Mouse (Mus musculus) adrenal gland, adult (tissue): Measurements from ENCODE around the gene Cd247.

Experiments
- DNase-seq, 2 experiments: peaks; one replicate each; pipeline ENCODE4 v3.0.0; 2022 to 2023; ENCODE audit warnings: low spot score in 1 of 2; ENCODE audit not compliant: inconsistent age in 2 of 2

Cd247 gene

DNA sequence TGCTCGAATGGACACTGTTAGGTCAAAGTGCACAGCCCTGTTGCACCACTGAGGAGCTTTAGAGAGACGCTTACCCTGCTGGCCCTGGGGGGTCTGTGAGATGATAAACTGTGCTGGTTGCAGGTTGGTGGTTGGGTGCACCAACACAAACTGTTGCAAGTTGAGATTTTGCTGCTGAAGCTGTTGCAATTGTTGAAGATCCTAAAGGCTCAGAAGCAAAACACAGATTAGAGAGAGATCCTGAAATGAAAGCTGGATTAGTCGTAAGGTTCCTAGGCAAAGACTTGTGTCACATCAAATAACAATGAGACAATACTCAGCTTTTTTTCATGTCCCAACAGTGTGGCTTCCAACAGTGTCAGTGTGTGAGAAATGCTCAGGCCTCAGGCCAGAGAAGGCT is 120.3 kb downstream of the Cd247 start:
- no peak for DNase-seq

DNA sequence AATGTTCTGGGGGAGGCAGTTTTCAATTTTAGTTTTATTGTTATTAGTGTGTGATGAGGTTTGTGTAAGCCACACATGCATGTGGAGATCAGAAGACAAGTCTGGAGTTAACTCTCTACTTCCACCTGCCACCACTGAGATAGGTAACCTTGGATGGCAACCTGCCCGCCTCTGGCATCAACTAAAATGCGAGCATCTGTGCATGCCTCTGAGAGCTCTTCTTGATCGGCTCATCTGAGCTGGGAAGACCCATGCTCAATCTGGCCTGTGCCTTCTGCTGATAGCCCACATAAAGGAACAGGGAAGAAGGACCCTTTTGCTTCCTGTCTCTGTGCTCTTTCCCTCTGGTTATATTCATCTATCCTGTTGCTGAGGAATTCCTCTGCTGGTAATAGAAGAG is 121.0 kb downstream of the Cd247 start:
- no peak for DNase-seq

DNA sequence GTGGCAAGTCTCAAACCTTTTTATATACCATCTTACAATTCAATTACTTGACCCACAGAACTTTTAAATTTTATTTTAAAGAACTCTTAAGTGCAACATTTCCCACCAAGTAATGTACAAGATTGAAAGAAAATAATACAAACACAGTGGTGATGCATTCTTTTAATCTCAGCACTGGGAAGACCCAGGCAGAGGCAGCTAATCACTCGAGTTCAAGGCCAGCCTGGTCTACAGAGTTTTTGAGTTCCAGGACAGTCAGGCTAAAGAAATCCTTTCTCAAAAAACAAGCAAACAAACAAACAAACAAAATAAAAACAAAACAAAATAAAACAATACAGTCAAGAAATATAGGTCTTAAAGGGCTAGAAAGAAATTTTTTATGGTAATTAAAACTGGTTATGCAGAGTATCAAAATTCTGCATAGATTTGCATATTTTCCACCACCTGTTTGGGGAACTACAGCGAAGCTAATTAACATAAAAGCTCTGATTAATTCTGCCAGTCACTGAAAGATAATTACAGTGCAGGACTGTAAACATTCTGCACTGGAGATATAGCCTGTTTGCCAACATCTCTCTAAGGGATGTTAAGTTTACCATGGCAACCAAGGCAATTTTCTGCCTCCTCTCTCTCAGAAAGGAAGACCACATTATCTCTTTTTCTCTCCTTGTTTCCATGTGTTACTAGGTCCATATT is 125.4 kb downstream of the Cd247 start:
- DNase-seq = no peak

DNA sequence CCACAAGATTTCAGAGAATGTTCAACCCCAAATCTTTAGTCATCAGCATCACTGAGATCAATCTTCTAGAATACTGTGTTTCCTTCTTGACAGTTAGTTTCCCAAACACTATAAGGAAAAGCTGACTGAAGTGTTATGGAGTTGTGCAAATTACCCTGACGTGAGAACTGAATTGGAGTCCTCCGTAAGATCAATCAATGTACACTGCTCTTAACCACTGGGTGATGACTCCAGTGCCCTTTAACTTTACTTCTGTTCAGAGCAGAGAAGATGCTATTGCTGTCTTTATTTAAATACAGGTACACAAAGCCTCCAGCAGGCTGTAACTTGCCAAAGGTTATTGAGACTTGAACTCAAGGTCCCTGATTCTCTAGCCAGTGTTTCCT is 125.9 kb downstream of the Cd247 start:
- no peak for DNase-seq

DNA sequence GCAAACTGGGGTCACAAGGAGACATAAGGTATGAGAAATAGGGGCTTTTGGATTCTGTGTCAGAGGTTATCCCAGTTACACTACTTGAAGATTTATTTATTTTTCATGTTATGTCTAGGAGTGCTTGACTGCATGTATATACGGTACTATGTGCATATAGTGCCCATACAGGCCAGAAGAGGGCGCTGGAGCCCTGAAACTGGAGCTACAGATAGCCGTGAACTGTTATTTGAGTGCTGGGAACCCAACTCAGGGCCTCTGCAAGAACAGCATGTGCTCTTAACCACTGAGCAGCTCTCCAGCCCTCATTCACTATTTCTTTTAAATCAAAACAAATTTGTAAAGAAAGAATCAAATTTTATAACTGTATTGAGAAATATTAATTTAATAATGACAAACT is 132.5 kb downstream of the Cd247 start:
- DNase-seq = no peak

GRCm38 (mm10) chr1:165922488-165922887 is 134.0 kb downstream of the Cd247 start:
- no peak for DNase-seq

GRCm38 (mm10) chr1:165925207-165925606 is 136.7 kb downstream of the Cd247 start:
- no peak for DNase-seq
